Mouse (Mus musculus) urinary bladder, adult 18-20 months (tissue): Measurements from ENCODE around the gene Spib.

Experiments
- DNase-seq, 2 experiments: peaks; one replicate each; pipeline ENCODE4 v3.0.0; 2022; ENCODE audit warnings: low spot score in 2 of 2, mixed read lengths in 2 of 2

The Spib gene

DNA sequence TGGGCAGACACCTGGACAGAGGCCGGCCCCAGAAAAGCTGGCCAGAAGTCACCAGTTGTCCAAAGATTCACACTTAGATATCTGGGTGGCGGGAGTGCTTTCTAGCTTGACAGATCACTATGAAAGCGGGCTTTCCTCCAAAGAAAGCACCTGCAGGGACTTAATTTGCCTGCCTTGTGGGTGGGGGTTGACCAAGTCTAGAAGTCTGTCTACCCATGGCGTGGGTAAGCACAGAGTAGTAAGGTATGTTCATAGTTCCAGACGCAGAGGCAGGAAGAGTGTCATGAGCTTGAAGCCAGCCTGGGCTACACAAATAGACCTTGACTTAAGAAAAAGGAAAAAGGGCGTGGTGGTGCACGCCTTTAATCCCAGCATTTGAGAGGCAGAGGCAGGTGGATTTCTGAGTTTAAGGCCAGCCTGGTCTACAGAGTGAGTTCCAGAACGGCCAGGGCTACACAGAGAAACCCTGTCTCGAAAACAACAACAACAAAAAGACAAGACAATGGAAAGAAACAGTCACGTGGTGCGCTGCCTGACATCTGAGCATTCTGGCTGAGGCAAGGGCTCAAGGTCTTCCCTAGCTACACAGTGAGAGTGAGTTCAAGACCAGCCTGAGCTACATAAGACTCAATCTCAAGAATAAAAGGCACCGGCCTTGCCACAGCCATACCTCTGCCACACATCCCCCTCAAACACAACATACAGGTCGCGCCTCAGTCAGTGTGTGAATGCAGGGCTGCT lies 5.3 kb downstream of the Spib start:
- no peak for DNase-seq

DNA sequence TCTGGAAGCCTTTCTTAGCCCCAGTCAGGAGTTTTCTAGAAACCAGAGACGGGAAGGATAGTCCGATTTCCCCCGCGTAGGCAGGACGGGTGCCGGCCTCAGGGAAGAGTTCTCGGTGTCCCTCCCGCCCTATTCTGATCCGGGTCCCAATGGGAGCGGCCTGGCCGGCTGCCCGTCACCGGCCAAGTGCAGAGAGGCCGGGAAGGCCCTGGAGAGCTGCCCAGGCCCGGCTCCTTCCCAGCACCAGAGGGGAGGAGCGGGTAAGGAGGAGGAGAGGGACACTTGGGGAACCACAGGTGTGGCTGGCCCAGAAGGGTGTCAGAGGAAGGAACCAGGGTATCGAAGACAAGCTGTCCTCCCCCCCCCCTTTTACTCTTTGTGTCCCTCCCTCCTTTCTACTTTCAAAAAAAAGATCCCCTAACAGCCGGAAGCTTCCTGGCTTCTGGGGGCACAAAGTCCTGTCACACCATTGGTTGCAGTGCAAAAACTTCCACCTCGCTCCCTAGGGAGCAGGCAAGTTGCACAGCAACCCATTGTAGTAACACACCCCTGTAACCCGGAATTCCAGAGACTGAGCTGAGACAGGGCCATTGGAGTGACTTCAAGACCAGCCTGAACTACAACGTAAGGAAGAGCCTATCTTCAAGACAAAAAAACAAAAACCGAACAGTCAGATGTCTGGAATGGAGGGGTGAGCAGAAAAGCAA lies 6.6 kb downstream of the Spib start:
- DNase-seq: peak in 1 of 2 experiments; percentile 52

DNA sequence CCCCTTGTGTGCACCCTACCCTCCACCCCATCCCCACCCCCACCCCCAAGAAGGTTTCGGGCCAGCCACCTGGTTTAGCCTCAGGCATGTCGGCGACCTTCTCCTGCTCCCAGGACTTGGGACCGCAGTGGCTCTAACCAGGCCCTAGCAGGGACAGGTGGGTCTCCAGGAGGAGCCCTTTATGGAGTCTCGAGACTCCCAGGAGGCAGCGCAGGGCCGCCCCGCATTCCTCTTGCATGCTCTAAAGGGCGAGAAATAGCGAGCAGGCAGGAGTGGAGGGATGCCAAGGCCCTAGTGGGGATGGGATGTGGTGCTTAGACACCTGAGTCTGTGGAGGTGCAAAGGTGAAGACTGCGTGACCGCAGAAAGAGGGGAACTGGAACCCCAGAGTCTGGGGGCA lies 7.4 kb downstream of the Spib start, which contains the start of gene Mybpc2:
Gene Mybpc2, minus strand, starts transcription at position 155 of the 400 bp plus-strand sequence.
- no peak for DNase-seq

DNA sequence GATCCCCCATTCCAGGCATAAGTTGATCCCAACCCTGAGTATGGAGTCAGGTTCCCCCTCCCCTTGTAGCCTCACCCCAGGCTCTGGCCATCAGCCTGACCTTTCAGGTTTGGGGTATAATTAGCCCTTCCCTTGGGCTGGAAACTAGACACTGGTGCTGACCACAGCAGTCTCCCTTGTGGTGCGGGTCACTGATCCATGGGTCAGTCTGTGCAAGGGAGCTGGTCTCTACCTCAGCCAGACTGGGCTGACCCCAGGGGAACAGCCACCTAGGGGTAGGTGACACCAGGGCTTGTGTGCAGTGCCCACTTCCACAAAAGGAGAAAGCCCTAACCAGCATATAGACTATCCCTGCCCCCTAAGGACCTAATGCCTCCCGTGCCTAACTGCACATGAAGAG lies 8.8 kb downstream of the Spib start:
- no peak for DNase-seq

DNA sequence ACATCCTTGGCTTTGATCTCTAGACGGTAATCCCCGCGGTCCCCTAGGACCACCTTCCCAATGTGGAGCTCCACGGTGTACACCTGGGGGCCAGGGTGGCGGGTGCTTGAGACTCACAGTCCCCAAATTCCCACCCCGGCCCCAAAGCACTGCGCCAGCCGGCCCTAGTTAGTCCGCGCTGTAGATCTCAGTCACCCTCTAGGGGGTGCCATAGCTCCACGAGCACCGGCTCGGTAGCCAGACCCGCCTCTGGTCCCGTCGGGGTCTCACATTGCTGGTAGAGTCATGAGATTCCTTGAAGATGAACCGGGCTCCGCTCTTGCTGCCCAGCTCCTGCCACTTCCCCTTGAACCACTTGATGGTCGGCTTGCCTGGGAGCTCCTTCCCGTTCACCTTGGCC lies 10.2 kb downstream of the Spib start:
- peak in 1 of 2 experiments; percentile 38 for DNase-seq

DNA sequence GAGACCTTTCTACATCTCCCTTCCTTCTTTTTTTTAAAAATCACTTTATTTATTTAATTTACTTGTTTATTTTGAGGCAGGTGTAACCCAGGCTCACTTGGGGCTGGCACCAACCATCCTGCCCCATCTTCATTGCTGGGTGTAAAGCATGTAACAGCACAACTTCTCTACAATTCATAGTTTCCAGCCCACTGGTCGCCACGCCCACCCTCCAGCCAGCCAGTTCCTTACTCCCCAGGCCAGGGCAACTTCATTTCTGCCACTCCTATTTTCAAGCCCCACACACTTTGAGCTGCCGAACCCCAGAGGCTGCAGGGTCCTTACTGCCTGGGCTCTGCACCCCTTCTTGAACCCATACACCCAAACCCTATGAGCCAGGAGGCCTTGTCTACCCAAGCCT lies 10.9 kb downstream of the Spib start:
- no peak for DNase-seq

DNA sequence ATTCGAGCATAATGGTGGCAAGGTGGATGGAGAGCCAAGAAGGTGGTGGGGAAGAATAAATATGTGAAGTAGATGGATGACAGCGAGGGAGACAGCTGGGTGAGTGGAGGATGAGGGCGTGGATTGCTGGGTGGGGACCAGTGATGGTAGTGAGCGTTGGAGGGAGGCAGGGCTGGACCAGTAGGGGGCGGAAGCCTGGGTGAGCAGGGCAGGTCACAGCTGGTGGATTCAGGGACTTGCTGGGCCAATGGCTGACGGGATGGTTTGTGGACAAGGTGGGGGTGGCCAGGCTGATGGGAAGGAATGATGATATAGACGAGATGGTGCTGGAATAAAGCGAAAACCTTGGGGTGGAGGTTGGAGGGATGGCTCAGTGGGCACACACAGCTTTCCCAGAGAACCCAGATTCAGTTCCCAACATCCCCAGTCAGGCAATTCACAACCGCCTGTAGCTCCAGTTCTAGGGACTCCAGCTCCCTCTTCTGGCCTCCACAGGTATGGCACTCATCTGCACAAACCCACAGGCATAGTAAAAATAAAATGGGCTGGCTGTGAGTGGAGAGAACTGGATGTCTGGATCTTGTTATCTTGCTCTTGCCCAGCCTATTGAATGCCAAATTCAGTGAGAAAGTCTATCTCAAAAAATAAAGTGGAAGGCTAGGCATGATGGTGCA lies 12.5 kb downstream of the Spib start:
- no peak for DNase-seq

DNA sequence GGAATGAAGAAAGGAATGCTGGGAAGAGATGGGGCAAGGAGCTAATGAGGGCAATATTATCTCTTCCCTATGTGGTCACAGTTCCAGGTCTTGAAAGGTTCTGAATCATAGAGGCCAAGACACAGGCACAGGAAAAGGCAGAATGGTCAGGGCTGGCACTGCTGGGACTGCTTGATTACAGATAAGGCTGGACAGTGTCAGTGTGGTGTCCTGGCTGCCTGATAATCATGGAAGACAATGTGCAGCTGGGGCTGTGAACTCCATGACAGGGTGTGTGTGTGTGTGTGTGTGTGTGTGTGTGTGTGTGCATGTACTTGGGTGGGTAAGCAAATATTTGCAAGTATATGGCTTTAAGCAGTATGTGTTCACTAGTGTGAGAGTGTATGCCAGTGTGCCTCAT lies 24.4 kb downstream of the Spib start:
- no peak for DNase-seq

DNA sequence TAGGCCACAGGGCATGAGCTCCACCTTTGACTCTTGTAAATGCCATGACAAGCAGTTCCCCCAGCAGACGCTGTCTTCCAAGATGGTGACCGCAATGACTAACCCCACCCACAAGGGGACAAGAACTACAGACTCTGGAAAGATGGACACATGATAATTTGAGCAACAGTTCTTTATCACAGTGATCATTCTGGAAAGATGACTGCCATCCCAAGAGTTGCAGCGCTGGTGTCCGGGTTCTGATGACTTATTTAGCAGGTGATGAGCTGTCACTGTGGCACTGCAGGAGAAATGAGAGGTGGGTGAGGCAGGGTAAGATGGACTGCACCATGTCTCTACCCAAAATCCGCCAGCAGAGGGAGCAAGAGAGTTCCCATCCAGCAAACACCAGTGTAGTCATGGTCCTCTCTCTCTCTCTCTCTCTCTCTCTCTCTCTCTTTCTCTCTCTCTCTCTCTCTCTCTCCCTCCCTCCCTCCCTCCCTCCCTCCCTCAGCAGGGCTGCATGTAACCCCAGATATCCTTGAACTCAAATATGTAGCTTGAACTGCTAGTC lies 30.2 kb downstream of the Spib start:
- peak; percentile 30 to 41 for DNase-seq

DNA sequence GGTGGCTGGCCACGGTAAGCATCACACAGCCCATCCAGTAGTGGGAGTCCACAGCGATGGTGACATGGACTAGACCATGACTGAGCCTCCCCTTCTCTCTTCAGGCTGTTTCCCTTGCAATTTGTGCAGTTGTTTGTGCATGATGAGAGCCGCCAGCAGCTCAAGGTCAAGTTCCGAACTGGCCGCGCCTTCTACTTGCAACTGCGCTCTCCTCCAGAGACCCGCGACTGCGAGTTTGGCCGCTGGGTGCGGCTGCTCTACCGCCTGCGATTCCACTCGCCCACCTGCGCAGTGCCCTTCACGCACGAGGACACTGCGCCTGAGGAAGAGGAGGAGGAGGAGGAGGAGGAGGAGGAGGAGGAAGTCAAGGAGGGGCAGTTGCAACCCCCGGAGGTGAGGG lies 31.8 kb downstream of the Spib start:
- DNase-seq: no peak

DNA sequence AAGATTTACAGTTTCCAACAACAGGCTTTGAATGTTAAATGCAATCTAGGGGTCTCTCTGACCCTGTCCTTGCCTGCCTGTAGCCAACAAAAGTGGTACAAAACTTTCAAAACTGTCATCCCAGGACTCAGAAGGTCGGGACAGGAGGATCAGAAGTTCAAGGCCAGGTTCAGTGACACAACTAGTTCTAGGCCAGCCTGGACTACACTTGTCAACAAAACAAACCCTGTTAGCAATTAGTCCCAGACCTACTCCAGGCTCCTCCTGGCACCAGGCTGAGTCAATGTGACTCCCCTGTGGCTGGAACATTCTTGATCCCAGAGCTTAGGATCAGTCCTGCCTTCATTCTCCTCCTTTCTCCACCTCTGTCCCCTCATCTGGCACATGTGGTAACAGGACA lies 32.9 kb downstream of the Spib start:
- DNase-seq: no peak

DNA sequence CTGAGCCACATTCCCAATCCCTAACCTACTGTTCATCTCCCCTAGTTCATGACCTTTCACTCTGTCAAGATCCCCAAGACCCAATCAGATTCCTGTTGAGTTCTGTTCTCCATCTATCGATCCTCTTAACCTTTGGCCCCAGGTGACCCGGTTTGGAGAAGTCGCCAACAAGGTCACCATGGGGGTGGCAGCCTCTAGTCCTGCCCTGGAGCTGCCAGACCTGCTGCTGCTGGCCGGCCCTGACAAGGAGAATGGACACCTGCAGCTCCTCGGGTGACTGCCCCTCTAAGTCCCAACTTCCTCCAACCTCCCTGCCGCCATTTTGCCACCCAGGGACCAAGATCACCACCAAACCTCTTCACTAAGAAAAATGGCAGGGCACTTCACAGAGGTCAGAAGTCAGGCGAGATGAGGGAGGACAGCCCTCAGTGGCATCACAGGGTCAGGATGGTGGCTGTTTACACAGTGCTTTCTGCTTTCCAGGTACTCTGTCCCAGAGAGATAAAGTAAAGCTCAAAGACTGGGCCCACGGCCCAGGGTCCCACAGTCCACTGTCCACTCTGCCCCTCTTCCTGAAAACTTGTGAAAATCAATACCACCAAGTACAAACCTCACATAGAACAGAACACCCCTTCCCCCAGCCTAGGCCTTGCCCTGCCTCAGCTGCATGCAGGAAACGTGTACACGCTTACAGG lies 34.4 kb downstream of the Spib start:
- no peak for DNase-seq

DNA sequence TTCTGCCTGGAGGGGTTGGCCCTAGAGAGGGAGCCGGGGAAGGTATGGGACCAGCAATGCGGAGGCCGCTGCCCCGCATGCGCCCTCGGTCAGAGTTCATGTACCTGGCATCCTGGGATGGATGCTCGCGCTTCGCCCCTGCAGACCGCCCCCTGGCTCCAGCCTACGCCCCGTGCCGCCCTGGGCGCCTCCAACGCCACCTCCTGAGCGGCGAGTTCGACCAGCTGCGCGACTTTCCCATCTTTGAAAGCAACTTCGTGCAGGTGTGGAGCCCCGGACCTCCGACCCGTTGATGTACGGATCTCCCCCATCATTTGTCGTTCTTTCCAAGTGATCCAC lies 35.1 kb downstream of the Spib start:
- no peak for DNase-seq

DNA sequence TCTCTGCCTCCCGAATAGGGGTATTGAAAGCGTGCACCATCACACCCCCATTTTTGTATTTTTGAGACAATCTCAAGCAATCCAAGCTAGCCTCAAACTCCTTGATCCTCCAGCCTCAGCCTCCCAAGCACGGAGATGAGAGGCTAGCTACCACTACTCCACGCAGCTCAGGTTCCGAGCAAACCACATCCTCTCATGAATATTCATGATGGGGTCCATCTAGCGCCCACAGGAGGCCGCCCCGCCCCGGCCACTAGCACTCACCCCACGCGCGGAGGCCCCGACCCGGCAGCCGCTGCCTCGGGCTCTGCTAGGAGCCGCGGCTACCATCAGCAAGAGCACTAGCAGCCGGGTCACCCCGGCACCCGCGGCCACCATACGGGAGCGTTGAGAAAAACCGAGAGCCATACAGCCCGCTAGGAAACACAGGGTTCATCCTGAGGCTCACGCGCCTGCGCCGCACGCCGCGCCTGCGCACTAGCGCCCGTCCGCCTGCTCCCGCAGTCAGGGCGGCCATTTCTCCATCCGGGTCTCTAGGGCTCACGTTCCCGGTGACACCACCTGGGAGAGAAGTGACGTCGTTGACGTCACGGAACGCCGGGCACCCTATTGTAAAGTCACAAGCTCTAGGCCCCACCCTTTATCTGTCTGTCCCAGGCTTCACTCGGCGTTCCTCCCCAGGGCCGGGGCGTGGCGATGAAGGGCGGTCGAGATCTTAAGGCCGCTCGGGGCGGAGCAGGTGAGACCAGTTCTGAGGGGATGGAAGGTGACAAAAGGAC lies 35.7 kb downstream of the Spib start, which contains the start of the genes Emc10 and Fam71e1:
Gene Emc10, minus strand, starts transcription at position 538 of the 779 bp plus-strand sequence.
Gene Fam71e1, plus strand, starts transcription at position 590 of the 779 bp plus-strand sequence.
- peak; percentile 94 to 95 for DNase-seq

DNA sequence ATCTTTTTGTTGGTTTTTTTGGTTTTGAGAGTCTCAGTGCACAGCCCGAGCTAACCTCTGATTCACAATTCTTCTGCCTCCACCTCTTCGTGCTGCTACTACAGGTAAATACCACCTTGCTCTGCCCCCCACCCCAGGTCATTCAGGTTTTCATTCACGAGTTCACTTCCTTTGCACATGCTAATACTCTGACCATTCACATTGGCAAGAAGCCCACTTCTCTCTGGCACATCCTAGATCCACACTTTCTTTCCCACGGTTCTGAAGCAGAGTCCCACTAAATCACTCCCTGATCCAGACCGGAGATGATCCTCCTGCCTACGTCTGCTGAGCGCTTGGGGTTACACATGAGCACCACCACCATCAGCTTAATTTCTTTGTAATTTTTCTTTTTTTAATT lies 36.8 kb downstream of the Spib start:
- no peak for DNase-seq

DNA sequence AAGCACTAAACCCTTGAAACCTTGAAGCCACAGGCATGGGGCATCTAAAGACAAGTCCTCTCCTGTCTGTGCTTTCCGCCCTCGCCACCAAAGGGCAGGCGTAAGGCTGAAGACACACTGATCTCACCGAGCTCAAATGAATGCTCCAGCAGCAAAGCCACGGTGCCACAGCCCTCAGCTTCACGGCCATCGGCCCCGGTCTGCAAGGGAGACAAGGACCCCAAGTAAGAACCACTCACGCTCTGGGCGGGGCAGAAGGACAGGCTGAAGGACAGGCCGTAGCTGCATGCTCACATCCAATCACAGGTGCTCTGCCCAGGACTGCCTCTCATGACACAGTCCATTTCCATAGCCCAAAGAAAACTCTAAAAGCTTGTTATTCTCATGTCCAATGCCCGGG lies 37.2 kb downstream of the Spib start:
- DNase-seq: no peak

DNA sequence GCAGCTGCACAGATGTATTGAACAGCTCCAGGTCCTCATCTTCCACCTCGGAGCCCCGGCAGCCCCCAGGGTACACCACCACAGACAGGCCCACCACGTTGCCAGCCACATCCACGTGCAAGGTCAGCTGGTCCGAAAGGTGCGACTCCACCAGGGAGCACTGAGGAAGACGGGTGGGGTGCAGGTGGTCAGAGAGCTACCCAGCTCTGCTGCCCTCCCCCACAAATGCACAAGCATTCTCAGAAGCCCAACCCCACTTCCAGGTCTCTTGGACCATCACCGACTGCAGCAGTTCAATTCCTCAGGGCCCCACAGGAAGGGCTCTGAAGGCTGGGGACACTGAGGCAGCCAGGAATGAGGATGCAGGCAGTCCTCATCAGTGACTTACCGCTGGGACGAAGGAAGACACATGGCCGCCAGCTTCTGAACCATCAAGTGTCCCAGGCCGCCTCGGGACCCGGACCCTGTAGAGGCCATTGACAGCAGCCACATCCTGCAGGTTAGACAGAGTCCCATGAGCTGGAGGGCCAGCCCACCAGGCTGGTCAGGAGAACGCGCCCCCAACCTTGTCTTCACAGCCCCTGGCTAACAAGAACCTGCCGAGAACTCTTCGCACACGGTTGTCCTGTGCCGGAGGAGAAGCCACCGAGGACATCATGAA lies 39.6 kb downstream of the Spib start:
- no peak for DNase-seq

DNA sequence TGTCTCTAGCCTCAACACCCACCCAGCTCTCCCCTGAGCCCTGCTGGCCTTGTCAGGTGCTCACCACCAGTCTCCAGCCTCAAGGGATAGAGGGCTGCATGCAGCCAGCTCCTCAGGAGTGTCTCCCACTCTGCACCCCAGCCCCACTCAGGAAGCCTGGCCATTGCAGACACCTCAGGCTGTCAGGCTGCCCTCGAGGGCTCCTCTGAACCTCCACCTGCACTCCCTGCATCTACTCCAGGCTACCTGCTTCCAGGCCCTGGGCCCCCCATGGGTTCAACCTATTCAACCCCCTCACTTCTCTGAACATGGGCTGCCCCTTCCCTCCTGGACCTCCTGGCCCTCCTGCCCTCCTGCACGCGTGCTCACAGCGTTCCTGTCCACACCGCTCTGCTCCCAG lies 40.5 kb downstream of the Spib start:
- DNase-seq: no peak

DNA sequence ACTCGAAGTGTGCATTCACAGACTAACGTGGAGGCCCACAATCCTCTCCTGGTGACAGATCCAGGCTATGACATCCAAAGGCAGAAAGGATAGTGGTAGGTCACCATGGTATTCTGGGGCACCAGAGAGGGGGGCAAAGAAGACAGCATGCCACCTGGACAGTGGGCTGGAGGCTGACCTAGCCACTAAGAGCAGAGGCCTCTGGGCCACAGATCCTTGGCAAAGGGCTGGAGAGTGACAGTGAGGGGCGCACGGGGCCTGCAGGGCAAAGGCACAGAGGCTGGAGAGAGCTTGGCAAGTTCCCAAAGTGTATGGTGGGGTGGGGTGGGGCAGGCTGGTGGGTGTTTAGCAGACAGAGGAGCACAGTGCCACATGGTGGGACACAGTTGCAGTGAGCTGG lies 41.6 kb downstream of the Spib start:
- no peak for DNase-seq

DNA sequence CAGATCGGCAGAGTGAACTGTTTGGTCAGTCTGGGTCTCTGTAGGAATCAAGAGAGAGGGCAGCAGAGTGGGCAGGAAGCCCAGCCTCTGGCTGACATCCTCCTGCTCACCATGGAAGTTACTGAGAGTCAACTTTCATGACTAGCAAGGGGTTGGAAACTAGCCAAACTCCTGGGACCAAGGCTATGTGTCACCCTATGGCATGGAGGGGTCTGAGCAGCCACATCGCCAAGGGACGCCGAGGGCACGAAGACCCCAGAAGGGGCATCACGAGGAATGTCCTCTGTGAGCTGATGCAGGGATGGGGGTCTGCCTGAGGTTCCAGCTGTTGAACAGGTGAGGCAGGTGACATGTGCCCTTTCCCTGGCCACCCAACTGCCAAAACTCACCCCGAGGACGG lies 43.3 kb downstream of the Spib start:
- no peak for DNase-seq

DNA sequence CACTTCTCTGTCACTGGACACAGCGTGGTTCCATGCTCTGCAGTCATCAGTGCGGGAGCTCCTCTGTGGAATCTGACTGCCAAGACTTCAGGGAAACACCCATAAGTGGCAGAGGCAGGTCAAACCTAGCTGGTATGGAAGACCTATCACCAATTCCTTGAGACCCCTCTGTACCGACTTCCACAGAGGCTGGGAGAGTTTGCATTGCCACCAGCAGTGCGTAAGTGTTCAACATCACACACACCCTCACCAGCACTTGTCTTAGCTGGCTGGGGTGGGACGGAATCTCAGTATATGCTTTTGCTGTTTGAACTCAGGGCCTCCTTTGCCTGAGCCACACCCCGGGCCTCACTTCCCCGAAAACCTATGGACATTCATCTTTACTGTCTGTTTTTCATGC lies 43.9 kb downstream of the Spib start:
- no peak for DNase-seq
